11 mouse cellular contexts compared by ENCODE assay signal in the genomic region with DNA sequence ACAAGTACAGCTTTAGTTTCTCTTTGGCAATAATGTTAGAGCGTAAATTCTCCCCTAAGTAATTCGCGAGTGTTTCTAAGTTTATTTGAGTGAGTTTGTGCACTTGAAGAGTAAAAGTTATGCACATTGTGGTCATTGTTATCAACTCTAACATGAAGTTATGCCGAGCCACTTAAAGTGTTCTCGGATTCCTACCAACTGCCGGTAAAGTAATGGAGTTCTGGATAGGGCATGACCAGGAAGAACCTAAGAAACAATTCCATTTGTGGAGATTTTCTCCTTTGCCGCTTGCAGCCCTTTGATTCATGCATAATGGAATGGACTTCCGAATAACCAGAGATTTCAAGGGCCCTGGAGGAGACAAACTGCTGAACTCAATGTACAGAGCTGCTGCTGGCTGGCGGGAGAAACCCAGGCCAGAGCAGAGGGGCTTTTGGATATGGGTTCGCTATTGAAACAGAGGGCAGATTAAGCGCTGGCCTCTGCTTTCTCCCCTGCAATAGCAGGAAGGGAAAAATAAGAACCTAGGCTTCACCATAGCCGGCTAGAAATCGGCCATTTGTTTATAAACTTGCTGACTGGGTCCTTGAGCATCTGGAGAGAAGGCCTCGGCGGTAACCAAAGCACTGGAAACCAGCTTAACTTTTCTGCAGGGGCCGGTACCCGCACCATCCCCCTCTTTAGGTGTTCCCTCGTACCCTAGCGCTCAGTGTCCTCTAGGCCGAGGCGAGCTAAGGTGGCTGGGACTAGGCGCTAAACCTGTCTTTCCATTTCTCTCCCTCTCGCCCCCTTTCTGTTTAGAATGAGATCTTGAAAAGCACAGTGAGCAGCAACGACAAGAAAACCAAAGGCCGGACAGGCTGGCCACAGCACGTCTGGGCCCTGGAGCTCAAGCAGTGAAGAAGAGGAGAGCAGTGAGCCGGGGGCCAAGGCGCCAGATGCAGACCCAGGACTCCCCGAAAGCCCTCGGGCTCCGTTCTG. TPM values are rescaled to one million over a fixed set of nuclear protein-coding genes. Genes with fewer than 3 reads are reported as not detected.
A peak's percentile ranks its signal among the peaks of the same experiment; 100 is the strongest.
DNase-seq lines count a peak whose midpoint lies in the region; ATAC-seq lines count a peak whose summit lies in the region.
"Had no signal": no experiment of that assay in that cellular context is flagged by ENCODE, and none has a peak within 500 bp of the region (broad histone marks: within the 10 kb centered on the region; RNA-seq: fewer than 3 reads in every experiment).

No protein-coding gene starts in this region.

- no peak for DNase-seq in kidney, postnatal 10 days
- peak; percentile 66 for DNase-seq in embryo, embryonic 10.5 days (ENCODE audit: low spot score)
- no peak for DNase-seq in left cerebral cortex, postnatal 10 days (ENCODE audit: extremely low spot score in 1 of 2, low spot score in 2 of 2)
- no peak for DNase-seq in adrenal gland, postnatal 4 days (ENCODE audit: low spot score in 2 of 2)
- DNase-seq in kidney, adult 8-10 months = no peak
- DNase-seq: adrenal gland, postnatal 10 days had no signal

- intact Hi-C loops in left cerebral cortex, postnatal 10 days (cut with DNase I) = no loop called here

- no peaks in the 10 kb centered on the region for H3K36me3 ChIP-seq in kidney, embryonic 15.5 days
- no peaks in the 10 kb centered on the region for H3K36me3 ChIP-seq in heart, embryonic 16.5 days (ENCODE audit: control insufficient read depth, insufficient read depth)
- H3K36me3 ChIP-seq in liver, embryonic 16.5 days (ENCODE audit: control insufficient read depth, insufficient read depth) = no peaks in the 10 kb centered on the region

- WGBS in kidney, embryonic 15.5 days = 2% methylated on average over 31 of the region's 31 CpGs
- WGBS in heart, embryonic 16.5 days = 4% methylated on average over 31 of the region's 31 CpGs
- 4% methylated on average over 31 of the region's 31 CpGs for WGBS in liver, embryonic 16.5 days (ENCODE audit: insufficient replicate concordance)

- peaks cover 98% of the 10 kb centered on the region for H3K27me3 ChIP-seq in kidney, embryonic 15.5 days
- H3K27me3 ChIP-seq in heart, embryonic 16.5 days (ENCODE audit: control insufficient read depth, insufficient read depth, low read length) = 0 out of 2 replicates have a peak, but pooled peaks cover 5% of the 10 kb centered on the region
- H3K27me3 ChIP-seq in liver, embryonic 16.5 days (ENCODE audit: control insufficient read depth, insufficient read depth, low read depth, low read length) = peaks cover 97% of the 10 kb centered on the region

- no peaks in the 10 kb centered on the region for H3K9me3 ChIP-seq in kidney, embryonic 15.5 days (replicated peaks)
- no peaks in the 10 kb centered on the region for H3K9me3 ChIP-seq in heart, embryonic 16.5 days (replicated peaks; ENCODE audit: control insufficient read depth, low read length)
- H3K9me3 ChIP-seq in liver, embryonic 16.5 days (replicated peaks; ENCODE audit: control insufficient read depth, low read length) = no peaks in the 10 kb centered on the region

- no peak overlapping the region for H3K4me2 ChIP-seq in kidney, embryonic 15.5 days
- H3K4me2 ChIP-seq in heart, embryonic 16.5 days (ENCODE audit: low read depth, low read length) = peak overlapping the region; percentile 58
- no peak overlapping the region for H3K4me2 ChIP-seq in liver, embryonic 16.5 days (ENCODE audit: low read depth, low read length)

- no peak for ATAC-seq in kidney, embryonic 15.5 days (replicated peaks; ENCODE audit: low FRiP score)
- ATAC-seq in heart, embryonic 16.5 days (replicated peaks; ENCODE audit: extremely low read depth, insufficient read depth, low FRiP score) = no peak
- no peak for ATAC-seq in liver, embryonic 16.5 days (ENCODE audit: low read depth)

- H3K27ac ChIP-seq in kidney, embryonic 15.5 days = no peak overlapping the region
- peak overlapping the region; percentile 94 for H3K27ac ChIP-seq in heart, embryonic 16.5 days (ENCODE audit: low read length)
- H3K27ac ChIP-seq in liver, embryonic 16.5 days (ENCODE audit: low read length) = no peak overlapping the region
- H3K27ac ChIP-seq: layer of hippocampus, adult 2 months had no signal

- peaks cover 22% of the 10 kb centered on the region for H3K4me1 ChIP-seq in kidney, embryonic 15.5 days
- H3K4me1 ChIP-seq in heart, embryonic 16.5 days (ENCODE audit: control insufficient read depth, insufficient read depth, low read length) = peaks cover 6% of the 10 kb centered on the region; the same call in 1 of the 2 replicates
- no peaks in the 10 kb centered on the region; the same call in 1 of the 2 replicates for H3K4me1 ChIP-seq in liver, embryonic 16.5 days (ENCODE audit: control insufficient read depth, low read depth, low read length)

- H3K9ac ChIP-seq in kidney, embryonic 15.5 days = no peak overlapping the region
- peak overlapping the region; percentile 92 for H3K9ac ChIP-seq in heart, embryonic 16.5 days (ENCODE audit: low read length)
- no peak overlapping the region for H3K9ac ChIP-seq in liver, embryonic 16.5 days (ENCODE audit: low read depth, low read length)

- peak overlapping the region; percentile 41; the same call in 1 of the 2 replicates for H3K4me3 ChIP-seq in kidney, embryonic 15.5 days (replicated peaks)
- peak overlapping the region; percentile 75 for H3K4me3 ChIP-seq in heart, embryonic 16.5 days (ENCODE audit: low read length)
- peak overlapping the region; percentile 17 for H3K4me3 ChIP-seq in liver, embryonic 16.5 days (ENCODE audit: low read depth, low read length)
- H3K4me3 ChIP-seq: layer of hippocampus, adult 2 months had no signal

RNA-seq across cellular contexts. Expression of gene Hand2, which starts 2.5 kb away (rescaled TPM):
- 0.27 and 1.7 TPM in 2 replicates for polyA plus RNA-seq in kidney, embryonic 15.5 days (2015; fragmentation: Nextera tagmentation; extraction: Ambion mirVana)
- 9.0 and 9.3 TPM in 2 replicates for polyA plus RNA-seq in heart, embryonic 16.5 days (2015; fragmentation: Nextera tagmentation; extraction: Ambion mirVana)
- 0.42 and 0.58 TPM in 2 replicates for polyA plus RNA-seq in liver, embryonic 16.5 days (2015; fragmentation: Nextera tagmentation; extraction: Ambion mirVana)
- total RNA-seq in left cerebral cortex, postnatal 10 days (2021) = not detected
- total RNA-seq in adrenal gland, postnatal 4 days (2021) = 10 to 100 TPM; 59.6 to 63.5 TPM
- total RNA-seq: common myeloid progenitor, adult 5-6 weeks; layer of hippocampus, adult 2 months had no signal

Comparison
In these comparisons a context has a peak if more than half of its experiments do, and no peak if none do; other contexts are left out.
1. H3K4me3 ChIP-seq: peak in every context shown above with its lines; median percentile 75 in heart, embryonic 16.5 days; 41 in kidney, embryonic 15.5 days; 17 in liver, embryonic 16.5 days.